Mouse (Mus musculus) cerebellum, adult 18-20 months (tissue): Measurements from ENCODE around the gene 1190005I06Rik.
A peak's percentile ranks its signal among the peaks of the same experiment; 100 is the strongest.
"Not testable (repeated sequence)": the region's sequence is repeated elsewhere in the genome, so short reads cannot be mapped to it uniquely, and the experiment has no call there.

Experiments
- DNase-seq, 2 experiments: peaks; one replicate each; pipeline ENCODE4 v3.0.0; 2021

1190005I06Rik gene

GRCm38 (mm10) chr8:120647532-120647931 lies at the start of gene 1190005I06Rik:
Gene 1190005I06Rik, minus strand, starts transcription at chr8:120647632.
- no peak for DNase-seq

GRCm38 (mm10) chr8:120696401-120697153 lies 49.1 kb upstream of the 1190005I06Rik start:
- DNase-seq = no peak

- no peak for DNase-seq
These were observed 46.5 kb upstream of the 1190005I06Rik start for GRCm38 (mm10) chr8:120693861-120694493.

GRCm38 (mm10) chr8:120692934-120693333 lies 45.5 kb upstream of the 1190005I06Rik start:
- DNase-seq = no peak

- DNase-seq = no peak
These were observed 41.1 kb upstream of the 1190005I06Rik start for GRCm38 (mm10) chr8:120688511-120688910.

- DNase-seq = no peak
These were observed 40.4 kb upstream of the 1190005I06Rik start for GRCm38 (mm10) chr8:120687786-120688185.

- no peak for DNase-seq
These were observed 39.1 kb upstream of the 1190005I06Rik start for GRCm38 (mm10) chr8:120686576-120686975.

GRCm38 (mm10) chr8:120686051-120686450 lies 38.6 kb upstream of the 1190005I06Rik start:
- DNase-seq = no peak

- no peak for DNase-seq
These were observed 38.2 kb upstream of the 1190005I06Rik start for GRCm38 (mm10) chr8:120685591-120685990.

- no peak for DNase-seq
These were observed 37.7 kb upstream of the 1190005I06Rik start for GRCm38 (mm10) chr8:120685097-120685496.

- no peak for DNase-seq
These were observed 36.6 kb upstream of the 1190005I06Rik start for GRCm38 (mm10) chr8:120684082-120684481.

- peak; percentile 45 for DNase-seq
These were observed 36.2 kb upstream of the 1190005I06Rik start for GRCm38 (mm10) chr8:120683602-120684001.

- no peak for DNase-seq
These were observed 33.7 kb upstream of the 1190005I06Rik start for GRCm38 (mm10) chr8:120681113-120681512.

GRCm38 (mm10) chr8:120680405-120680804 lies 33.0 kb upstream of the 1190005I06Rik start:
- DNase-seq = not testable (repeated sequence)

- DNase-seq = no peak
These were observed 32.4 kb upstream of the 1190005I06Rik start for GRCm38 (mm10) chr8:120679629-120680387.

GRCm38 (mm10) chr8:120678447-120678846 lies 31.0 kb upstream of the 1190005I06Rik start:
- peak; percentile 73 to 83 for DNase-seq

- DNase-seq = no peak
These were observed 28.3 kb upstream of the 1190005I06Rik start for GRCm38 (mm10) chr8:120675718-120676117.

GRCm38 (mm10) chr8:120673298-120673697 lies 25.9 kb upstream of the 1190005I06Rik start:
- DNase-seq = no peak

GRCm38 (mm10) chr8:120672626-120673229 lies 25.3 kb upstream of the 1190005I06Rik start:
- DNase-seq = no peak

GRCm38 (mm10) chr8:120671775-120672174 lies 24.3 kb upstream of the 1190005I06Rik start:
- DNase-seq = no peak

- DNase-seq = no peak
These were observed 21.0 kb upstream of the 1190005I06Rik start, which contains the start of gene Emc8 for GRCm38 (mm10) chr8:120668374-120668905. Gene Emc8, minus strand, starts transcription at chr8:120668573.

GRCm38 (mm10) chr8:120667561-120668373 lies 20.3 kb upstream of the 1190005I06Rik start, which contains the start of the genes Gm27021 and Cox4i1:
Gene Gm27021, minus strand, starts transcription at chr8:120668079.
Gene Cox4i1, plus strand, starts transcription at chr8:120668222.
- peak; percentile 93 to 95 for DNase-seq
